Mouse (Mus musculus) CH12.LX (cell line): ENCODE data around the gene Bglap3. TPM values are rescaled to one million over a fixed set of nuclear protein-coding genes. Genes with fewer than 3 reads are reported as not detected.
"Not testable (repeated sequence)": the region's sequence is repeated elsewhere in the genome, so short reads cannot be mapped to it uniquely, and the experiment has no call there.

Experiments used
- DNase-seq: peaks from one replicate; pipeline ENCODE4 v3.0.0-alpha.2; 2013; ENCODE audit errors: extremely low read depth
- H3K27ac ChIP-seq: 2 replicates; pipeline ENCODE4 v1.5.1; 2012; ENCODE audit warnings: low read depth, mild to moderate bottlenecking, control low read depth, moderate library complexity; ENCODE audit not compliant: insufficient read depth
- H3K27me3 ChIP-seq: replicated peaks from 2 replicates; pipeline ENCODE3; 2012; ENCODE audit warnings: inconsistent platforms
- H3K36me3 ChIP-seq, 2 experiments: replicated peaks in 1 of 2; 2 replicates each; pipeline versions ENCODE3 to v1.6.1; 2012; ENCODE audit warnings: inconsistent platforms in 1 of 2, low read length in 1 of 2, mild to moderate bottlenecking in 1 of 2, mixed read lengths in 1 of 2, moderate library complexity in 1 of 2; ENCODE audit not compliant: control insufficient read depth in 1 of 2, insufficient read depth in 1 of 2
- H3K4me1 ChIP-seq, 2 experiments: 2 replicates each; pipeline ENCODE4 v1.6.1; 2012; ENCODE audit warnings: inconsistent platforms in 1 of 2, moderate library complexity in 1 of 2; ENCODE audit not compliant: insufficient read depth in 2 of 2, control insufficient read depth in 1 of 2
- H3K4me2 ChIP-seq: 2 replicates; pipeline ENCODE4 v1.6.1; 2012; ENCODE audit warnings: low read depth, mild to moderate bottlenecking, control low read depth; ENCODE audit not compliant: poor library complexity, insufficient read depth, severe bottlenecking
- H3K4me3 ChIP-seq, 3 experiments: fragments of 150-350 bp in 1 of 3; sonication (generic) in 1 of 3; replicated peaks in 1 of 3; 2 replicates each; pipeline versions ENCODE3 to v1.5.1; 2011 to 2012; ENCODE audit warnings: low read depth in 2 of 3, low read length in 2 of 3, mild to moderate bottlenecking in 2 of 3, moderate library complexity in 2 of 3, control low read depth in 1 of 3, improper control_type of control experiment in 1 of 3, inconsistent platforms in 1 of 3, mixed read lengths in 1 of 3; ENCODE audit not compliant: poor library complexity in 1 of 3
- H3K79me2 ChIP-seq: replicated peaks from 2 replicates; pipeline ENCODE4 v1.6.1; 2012; ENCODE audit warnings: mild to moderate bottlenecking, moderate library complexity; ENCODE audit not compliant: control insufficient read depth, poor library complexity, insufficient read depth, severe bottlenecking; ENCODE audit errors: extremely low read depth
- H3K9ac ChIP-seq: 2 replicates; pipeline ENCODE4 v1.6.1; 2012; ENCODE audit warnings: low read depth, mild to moderate bottlenecking, control low read depth, moderate library complexity; ENCODE audit not compliant: insufficient read depth
- H3K9me3 ChIP-seq: replicated peaks from 2 replicates; pipeline ENCODE3; 2012; ENCODE audit warnings: low read length, inconsistent platforms, mixed read lengths
- BHLHE40 ChIP-seq: IDR thresholded peaks from 2 replicates; pipeline ENCODE4 v1.6.1; 2011; ENCODE audit warnings: mild to moderate bottlenecking, low read depth, low read length, improper control_type of control experiment
- CHD1 ChIP-seq: IDR thresholded peaks from 2 replicates; pipeline ENCODE4 v1.6.1; 2012; ENCODE audit warnings: low read depth, low read length, improper control_type of control experiment, inconsistent platforms
- ELF1 ChIP-seq: IDR thresholded peaks from 2 replicates; pipeline ENCODE4 v1.6.1; 2014; ENCODE audit warnings: low read depth, mild to moderate bottlenecking, inconsistent platforms, low read length, improper control_type of control experiment
- JUN ChIP-seq: IDR thresholded peaks from 2 replicates; pipeline ENCODE4 v1.6.1; 2011; ENCODE audit warnings: low read depth, mild to moderate bottlenecking, low read length, improper control_type of control experiment, moderate library complexity; ENCODE audit not compliant: insufficient read depth
- JUND ChIP-seq: conservative IDR thresholded peaks from 2 replicates; pipeline ENCODE4 v1.6.1; 2011; ENCODE audit warnings: low read depth, low read length, improper control_type of control experiment
- MAX ChIP-seq: IDR thresholded peaks from 2 replicates; pipeline ENCODE4 v1.6.1; 2011; ENCODE audit warnings: low read length, improper control_type of control experiment
- MAZ ChIP-seq: IDR thresholded peaks from 2 replicates; pipeline ENCODE4 v1.6.1; 2012; ENCODE audit warnings: low read depth, mild to moderate bottlenecking, inconsistent platforms, low read length, improper control_type of control experiment, moderate library complexity
- POLR2A ChIP-seq: IDR thresholded peaks from 2 replicates; pipeline ENCODE4 v1.6.1; 2011; ENCODE audit warnings: low read depth, mild to moderate bottlenecking, improper control_type of control experiment, low read length
- SMC3 ChIP-seq: IDR thresholded peaks from 2 replicates; pipeline ENCODE4 v1.6.1; 2011; ENCODE audit warnings: low read depth, low read length, improper control_type of control experiment
- dilution Hi-C: fragments of 300-500 bp; cut with MboI; formaldehyde crosslinking; loops from 2 replicates; pipeline ENCODE4 v1.14.3; 2020; ENCODE audit warnings: low sequenced_read_pairs; ENCODE audit not compliant: extremely low pct_unique_long_range_greater_than_20kb, extremely low pct_ligation_motif_present
- in situ Hi-C: fragments of 300-500 bp; cut with MboI; formaldehyde crosslinking; loops from 3 replicates; pipeline ENCODE4 v1.14.3; 2019; ENCODE audit warnings: low sequenced_read_pairs, low pct_ligation_motif_present, low pct_unique_long_range_greater_than_20kb, mixed read lengths
- polyA plus RNA-seq: library from polyadenylated mRNA; unstranded; fragments of >175 nt; gene quantifications from 2 replicates; pipeline ENCODE4 v1.2.1, GENCODE M21; 2012; ENCODE audit warnings: low read depth; ENCODE audit not compliant: insufficient read length
- total RNA-seq, 2 experiments: library from RNA; depleted of rRNA; stranded (reverse); fragments of 300-350 nt in 1 of 2; fragments of >200 nt in 1 of 2; gene quantifications; 2 replicates each; pipeline ENCODE4 v1.2.3; 2012 to 2014

Gene Bglap3
- total and polyA plus RNA-seq, 3 experiments: 1.0 to 2.7 (median 2.0) TPM

DNA sequence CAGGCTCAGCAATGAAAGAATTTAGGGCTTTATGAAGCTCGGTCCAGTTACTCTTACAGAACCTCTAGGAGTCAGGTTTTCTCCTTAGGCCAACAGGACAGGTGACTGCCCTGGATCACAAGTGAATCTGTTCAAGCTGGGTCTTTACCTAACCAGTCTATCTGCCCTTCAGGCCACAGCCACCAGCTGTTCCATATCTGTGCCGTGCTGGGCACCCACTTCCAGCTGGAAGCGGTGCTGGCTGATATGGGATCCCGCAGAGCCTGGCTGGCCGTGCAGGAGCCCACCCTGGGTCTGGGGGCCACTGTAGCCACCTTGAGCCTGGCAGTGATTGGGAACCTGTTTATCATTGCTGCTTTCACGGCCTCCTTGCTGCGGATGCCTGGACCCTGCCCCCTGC is 5.0 kb downstream of the Bglap3 start:
- dilution Hi-C loops, H3K4me2 ChIP-seq, in situ Hi-C loops, H3K4me1 ChIP-seq, H3K9me3 ChIP-seq, H3K4me3 ChIP-seq, H3K9ac ChIP-seq, H3K79me2 ChIP-seq, DNase-seq, H3K27ac ChIP-seq, H3K27me3 ChIP-seq: not testable (repeated sequence)
- H3K36me3 ChIP-seq: peaks cover 3 to 32% of the 10 kb centered on the region in 2 experiments

- H3K27me3 ChIP-seq, in situ Hi-C loops, H3K4me2 ChIP-seq, H3K27ac ChIP-seq, dilution Hi-C loops, H3K79me2 ChIP-seq, H3K4me3 ChIP-seq, H3K9ac ChIP-seq, H3K4me1 ChIP-seq, H3K9me3 ChIP-seq, DNase-seq: not testable (repeated sequence)
- H3K36me3 ChIP-seq: peaks cover 9 to 38% of the 10 kb centered on the region in 2 experiments
Observed at GRCm38 (mm10) chr3:88366830-88367428, 5.6 kb downstream of the Bglap3 start.

DNA sequence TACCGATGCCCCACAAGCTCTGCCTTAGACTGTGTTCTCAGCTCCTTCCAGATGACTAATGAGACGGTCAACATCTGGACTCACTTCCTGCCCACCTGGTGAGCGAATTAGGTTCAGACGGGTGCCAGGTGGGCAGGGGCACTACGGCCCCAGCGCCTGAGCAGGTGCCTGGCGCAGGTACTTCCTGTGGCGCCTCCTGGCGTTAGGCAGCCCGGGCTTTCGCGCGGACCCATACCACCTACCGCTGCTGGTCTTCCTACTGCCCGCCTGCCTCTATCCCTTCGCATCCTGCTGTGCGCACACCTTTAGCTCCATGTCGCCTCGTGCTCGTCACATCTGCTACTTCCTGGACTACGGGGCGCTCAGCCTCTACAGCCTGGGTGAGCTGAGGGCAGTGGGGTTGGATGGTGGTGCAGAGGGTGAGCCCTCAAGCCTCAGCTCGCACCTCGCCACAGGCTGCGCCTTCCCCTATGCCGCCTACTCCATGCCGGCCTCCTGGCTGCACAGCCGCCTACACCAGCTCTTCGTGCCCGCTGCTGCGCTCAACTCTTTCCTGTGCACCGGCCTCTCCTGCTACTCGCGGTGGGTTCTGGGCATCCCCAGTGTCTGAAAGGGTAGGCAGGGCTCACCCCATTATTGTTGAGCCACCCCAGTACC is 6.7 kb downstream of the Bglap3 start:
- no peaks in the 10 kb centered on the region for H3K27me3 ChIP-seq
- dilution Hi-C loops: no loop called here
- no peaks in the 10 kb centered on the region for H3K79me2 ChIP-seq
- no peak overlapping the region for H3K9ac ChIP-seq
- no peaks in the 10 kb centered on the region for H3K4me1 ChIP-seq
- no peak for DNase-seq
- peaks cover 7% of the 10 kb centered on the region for H3K9me3 ChIP-seq
- no peak overlapping the region for H3K27ac ChIP-seq
- in situ Hi-C loops: no loop called here
- H3K4me2 ChIP-seq: no peak overlapping the region
- no peak overlapping the region for H3K4me3 ChIP-seq
- H3K36me3 ChIP-seq: peaks cover 18 to 49% of the 10 kb centered on the region in 2 experiments
- TF ChIP-seq MAX (no peak), POLR2A (no peak), JUND (no peak), CHD1 (no peak), JUN (no peak), BHLHE40 (no peak), MAZ (no peak), SMC3 (no peak), ELF1 (no peak)
